Mouse (Mus musculus) urinary bladder, postnatal 4 days (tissue): ENCODE results near the gene Agap3.

Experiments used
- DNase-seq, 2 experiments: peaks; one replicate each; pipeline ENCODE4 v3.0.0; 2021 to 2022; ENCODE audit warnings: low spot score in 2 of 2

Gene Agap3

DNA sequence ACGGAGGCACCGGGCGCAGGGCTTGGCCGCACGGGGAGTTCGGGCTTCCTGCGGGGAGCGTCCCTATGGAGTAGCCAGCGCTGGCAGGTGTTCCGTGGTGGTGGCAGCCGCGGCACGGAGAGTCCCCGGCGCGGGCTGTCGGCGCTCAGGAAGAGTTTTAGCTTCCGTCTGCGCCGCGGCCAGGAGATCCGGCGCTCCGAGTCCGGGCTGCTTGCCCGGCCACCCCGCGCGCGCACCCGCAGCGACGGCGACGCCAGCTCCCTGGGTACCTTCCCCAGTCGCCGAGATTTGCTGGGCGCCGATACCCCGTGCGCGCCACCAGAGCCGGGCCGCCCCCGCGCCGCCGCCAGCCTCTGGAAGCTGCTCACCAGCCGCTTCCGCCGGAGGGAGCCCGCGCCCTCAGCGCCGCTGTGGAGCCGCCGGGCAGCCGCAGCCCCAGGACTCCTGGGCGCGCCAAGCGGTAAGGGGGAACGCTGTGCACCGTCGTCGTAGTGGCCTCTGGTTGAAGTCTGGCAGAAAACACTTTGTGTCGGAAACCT, 22.8 kb downstream of the Agap3 start:
- DNase-seq, result peak in 1 of 2 experiments; percentile 45

DNA sequence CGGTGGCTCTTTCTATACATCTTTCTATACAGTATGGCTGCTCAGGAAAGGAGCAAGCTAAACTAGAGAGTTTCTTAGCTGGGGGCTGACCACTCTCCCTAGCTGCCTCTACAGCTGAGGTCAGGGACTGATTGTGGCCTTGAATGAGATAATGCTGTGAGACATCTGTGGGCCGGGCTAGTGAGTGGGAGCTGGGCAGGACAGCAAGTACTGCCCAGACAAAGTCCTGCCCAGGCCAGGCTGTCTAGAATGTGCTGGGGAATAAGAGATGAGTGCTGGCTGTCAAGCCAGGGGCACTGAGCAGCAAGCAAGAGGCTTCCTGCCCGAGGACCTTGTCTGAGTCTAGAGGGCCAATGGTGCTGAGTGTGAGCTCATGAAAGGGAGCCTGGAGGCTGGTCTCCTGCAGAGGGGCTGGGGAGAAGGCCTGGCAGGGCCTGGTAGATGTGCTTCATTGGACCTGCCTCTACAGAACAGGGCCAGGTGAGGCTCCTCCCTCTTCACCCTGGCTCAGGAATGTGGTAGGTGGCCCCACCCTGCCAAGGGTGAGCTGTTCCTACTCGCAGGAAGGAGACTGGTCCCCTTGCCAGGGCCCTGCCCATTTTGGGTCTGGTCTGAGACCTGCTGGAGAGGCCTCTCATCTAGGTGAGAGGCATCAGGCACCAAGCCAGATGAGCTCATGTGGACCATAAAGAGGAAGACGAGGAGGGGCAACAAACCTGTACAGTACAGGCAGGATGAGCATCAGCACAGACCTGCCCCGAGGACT, 23.7 kb downstream of the Agap3 start:
- peak; percentile 72 to 74 for DNase-seq

DNA sequence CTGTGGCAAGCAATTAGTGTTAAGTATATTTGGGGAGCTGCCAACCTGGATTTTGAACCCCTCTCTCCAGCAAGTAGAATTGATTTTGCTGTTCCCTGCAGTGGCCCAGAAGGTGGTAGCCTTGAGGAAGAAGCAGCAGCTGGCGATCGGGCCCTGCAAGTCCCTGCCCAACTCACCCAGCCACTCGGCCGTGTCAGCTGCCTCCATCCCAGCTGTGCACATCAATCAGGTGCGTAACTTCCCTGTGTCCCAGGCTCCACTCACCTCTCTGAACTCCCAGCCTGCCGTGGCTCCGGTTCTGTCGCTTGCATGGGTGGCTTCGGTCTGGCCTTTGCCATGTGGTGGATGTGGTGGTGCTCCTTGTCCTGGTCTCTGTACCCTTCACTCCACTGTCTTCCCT, 25.9 kb downstream of the Agap3 start:
- DNase-seq, result no peak

DNA sequence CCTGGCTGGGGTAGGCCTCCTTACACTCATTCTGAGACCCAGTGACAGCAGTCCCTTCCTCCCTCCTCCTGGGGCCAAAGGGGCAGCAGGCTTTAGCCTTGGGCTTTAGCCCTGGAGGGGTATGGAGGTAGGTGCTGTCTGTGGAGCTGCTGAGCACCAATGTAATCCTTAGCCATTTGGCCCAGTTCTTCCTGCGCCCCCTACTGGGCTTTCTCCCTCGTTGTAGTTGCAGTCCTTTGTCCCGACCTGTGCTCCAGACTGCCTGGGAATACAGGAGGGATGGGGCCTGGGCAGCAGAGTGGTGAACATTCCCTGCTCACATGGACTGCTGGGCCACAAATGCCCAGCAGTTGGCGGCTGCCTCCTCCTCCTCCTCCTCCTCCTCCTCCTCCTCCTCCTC, 29.7 kb downstream of the Agap3 start:
- DNase-seq, result peak; percentile 42 to 68

DNA sequence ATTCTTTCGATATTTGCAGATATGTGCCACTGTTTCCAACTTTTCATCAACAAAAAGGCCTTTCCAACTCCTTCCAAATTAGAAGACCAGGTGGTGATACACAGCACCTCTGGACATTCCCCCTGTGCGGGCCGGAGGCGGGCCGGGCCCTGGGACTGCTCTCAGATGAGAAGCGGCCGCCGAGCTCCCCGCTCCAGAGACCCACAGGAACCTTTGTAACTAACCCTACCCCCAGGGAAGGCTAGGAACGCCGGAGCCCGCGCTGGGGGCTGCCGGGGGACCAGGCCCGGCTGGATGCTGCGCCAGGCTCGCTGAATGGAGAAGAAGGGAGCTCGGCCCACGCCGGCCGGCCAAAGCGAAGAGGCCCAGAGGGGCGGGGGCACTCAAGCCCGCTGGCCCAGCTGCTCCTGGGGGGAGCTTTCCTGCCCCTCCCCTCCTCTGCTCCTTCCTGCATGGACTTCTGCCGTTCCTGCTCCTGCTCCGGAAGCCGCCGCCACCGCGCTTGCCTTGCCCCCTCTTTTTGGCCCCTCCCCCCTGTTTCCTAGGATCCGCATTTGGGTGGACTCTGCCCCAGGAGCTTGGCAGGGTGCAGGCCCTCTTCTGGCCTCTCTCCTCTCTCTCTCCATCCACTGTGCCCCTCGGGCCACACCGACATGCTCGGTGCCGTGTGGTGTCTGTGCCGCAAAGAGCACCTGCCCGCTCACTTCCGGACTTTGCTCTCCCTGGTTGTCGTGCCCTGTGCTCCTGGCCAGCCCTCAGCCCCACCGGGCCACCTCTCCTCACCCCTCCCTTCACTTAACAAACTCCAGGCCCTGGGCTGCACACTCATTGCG, 30.5 kb downstream of the Agap3 start:
- DNase-seq, result no peak

DNA sequence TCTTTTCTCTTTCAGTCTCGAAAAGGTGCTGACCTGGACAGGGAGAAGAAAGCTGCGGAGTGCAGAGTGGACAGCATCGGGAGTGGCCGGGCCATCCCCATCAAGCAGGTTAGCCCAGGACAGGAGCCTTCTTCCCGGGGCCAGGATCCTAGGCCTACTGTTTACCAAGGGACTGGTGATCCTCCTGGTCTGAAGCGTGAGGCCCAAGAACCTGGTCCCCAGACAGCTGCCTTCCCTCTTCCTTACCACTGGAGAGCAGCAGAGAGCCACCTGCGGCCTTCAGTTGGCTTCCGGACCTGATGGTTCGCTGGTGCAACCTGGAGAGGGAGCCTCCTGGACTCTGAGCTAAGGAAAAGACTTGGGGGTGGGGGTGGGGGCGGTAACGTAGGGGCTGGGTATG, 31.3 kb downstream of the Agap3 start:
- DNase-seq, result peak; percentile 61 to 71

DNA sequence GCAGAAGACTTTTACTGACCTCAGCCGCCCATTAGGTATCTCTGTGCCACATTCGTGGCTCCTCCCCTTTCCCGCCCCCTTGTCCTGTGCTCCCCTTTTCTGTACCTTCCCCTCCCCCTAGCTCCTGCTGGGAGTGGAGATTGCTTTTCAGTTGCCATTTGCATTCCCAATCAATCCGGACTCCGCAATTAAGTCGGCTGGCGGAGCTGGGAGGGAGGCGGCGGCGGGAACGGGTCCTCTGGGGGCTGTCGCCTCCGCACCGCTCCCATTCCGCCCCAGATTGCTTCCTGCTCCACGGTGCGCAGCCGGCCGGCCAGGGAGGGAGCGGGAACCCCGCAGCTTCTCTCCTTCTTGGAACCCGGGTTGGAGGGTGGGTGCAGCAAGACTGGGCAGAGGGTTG, 33.0 kb downstream of the Agap3 start:
- no peak for DNase-seq

DNA sequence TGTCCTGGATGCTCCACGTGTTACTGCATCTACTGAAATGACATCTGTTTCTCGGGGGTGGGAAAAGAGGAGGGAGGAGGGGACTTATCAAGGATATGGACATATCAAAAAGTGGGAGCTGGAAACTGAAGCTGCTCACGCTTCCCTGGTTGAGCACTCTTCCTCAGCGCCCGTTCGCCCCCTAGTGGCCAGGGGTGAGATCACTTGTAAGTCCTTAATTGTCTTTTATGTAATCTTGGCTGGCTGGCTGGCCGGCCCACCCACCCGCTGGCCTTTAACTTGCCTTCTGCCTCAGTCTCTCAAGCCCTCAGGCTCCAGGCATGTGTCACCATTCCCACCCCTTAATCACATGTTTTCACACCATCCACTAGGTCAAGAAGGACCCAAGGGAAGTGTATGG, 34.1 kb downstream of the Agap3 start:
- peak; percentile 68 to 90 for DNase-seq

DNA sequence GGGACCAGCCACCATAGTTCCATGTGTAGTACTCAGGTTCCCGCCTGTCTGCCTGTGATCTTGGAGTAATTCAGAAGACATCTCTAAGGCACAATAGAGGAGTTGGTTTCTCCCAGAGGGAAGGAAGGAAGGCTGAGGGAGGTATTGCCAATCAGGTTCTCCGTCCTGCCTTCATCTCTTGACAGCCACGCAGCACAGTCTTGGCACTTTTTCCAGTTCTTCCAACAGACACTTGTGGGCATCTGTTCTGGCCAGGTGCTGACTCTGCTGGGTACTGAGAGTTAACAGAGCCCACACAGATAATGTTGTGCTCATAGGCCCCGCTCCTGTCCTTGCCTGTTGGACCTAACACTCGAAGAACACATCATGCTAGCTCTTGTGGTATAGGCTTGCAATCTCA, 34.8 kb downstream of the Agap3 start:
- no peak for DNase-seq

DNA sequence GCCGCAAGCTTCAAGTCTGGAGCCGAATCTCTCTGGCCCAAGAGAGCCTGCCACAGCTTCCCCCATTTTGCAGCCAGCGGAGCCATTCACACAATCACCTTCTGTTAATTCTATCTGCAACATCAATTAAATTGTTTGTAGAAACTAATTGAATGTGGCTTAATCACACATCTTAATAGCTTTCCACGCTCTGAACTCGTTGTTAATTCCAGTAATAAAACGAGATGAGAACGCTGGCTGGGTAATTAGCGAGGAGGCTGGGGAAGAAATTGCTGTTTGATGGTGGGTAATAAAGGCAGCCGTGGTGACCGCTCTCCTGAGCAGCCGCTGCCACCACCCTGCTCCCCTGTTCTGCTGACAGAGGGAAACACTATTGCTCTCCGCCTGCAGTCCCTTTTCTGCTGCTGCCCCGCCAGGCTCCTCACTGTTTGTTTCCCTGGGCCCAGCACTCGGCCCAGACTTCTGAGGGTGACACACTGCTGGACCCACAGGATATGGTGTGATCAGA, 38.5 kb downstream of the Agap3 start:
- no peak for DNase-seq

DNA sequence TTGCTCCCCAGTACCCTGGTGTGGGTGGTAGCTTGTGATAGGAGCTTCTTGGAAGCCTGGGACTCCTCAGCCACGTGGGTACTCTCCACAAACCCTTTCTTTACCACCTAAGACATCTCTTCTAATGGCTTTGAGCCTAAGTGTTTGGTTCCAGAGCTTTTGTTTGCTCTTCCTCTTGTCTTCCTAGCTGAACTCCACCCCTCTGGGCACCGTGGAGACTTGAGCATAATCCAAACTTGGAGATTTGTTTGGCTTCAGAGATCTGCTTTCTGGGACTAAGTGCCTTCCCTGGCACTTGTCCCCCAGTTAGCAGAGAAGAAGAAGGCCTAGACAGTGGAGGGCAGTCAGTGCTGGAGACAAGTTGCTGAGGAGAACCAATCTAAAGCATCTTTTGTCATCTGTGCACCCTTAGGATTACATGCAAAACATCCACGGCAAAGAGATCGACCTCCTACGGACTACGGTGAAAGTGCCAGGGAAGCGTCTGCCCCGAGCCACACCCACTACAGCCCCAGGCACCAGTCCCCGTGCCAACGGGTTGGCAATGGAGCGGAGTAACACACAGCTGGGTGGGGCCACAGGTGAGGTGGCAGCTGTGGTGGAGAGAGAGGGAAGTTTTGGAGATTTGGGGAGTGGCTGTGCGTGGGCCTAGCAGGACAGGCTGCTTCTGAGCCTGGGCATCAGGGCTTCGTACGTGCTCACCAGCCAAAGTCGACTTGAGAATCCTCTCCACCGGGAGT, 40.7 kb downstream of the Agap3 start:
- no peak for DNase-seq

DNA sequence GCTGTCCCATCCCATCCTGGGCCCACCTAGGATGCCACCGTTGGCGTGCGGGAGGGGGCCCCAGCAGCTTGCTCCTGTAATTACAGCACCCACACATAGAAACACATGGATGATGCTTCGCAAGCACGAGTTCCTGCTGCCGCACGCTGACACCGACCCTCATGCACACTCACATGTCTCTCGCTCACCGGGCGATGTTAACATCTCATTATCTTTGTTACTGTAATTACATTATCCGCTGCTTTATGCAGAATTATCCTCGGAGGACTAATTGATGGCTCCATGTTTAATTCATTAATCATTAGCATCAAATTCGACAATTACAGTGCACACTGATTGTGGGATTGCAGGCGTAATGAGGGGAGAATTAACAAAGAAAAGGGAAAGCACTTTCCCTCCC, 43.0 kb downstream of the Agap3 start:
- DNase-seq, result no peak

DNA sequence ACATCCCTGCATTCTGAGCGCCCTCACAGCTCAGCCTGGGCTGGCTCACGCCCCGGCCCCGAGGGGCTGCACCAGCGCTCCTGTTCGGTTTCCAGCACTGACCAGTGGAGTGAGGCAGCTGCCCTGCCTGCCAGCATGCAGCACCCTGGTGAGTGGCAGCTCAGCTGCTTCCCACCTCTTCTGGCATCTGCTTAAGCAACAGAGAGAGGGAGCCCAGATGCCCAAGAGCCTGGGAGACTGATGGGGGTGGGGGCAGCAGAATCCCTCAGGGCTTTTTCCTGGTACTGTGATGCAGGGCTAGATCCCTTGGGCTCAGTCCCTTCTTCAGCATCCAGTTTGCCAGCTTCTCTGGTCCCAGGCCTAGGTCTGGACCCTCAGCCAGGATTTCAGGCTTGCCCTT, 44.8 kb downstream of the Agap3 start:
- no peak for DNase-seq

DNA sequence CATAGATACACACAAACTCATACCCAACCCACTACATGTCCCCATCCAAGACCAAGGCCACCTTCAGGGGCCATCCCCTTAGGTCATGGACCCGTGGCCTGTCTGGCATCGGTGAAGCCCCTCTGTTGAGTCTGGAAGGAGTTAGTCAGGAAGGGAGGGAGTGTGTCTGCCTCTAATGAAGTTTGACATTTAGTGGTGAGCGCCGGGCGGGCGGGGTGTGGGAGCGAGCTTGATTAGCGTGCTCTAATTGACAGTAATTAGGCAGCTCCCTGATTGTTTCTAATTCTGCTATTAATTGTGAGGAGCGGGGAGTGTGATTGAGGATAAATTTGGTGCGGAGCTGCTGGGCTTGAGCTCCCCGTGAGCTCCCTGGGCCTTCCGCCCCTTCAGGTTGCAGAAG, 45.5 kb downstream of the Agap3 start:
- no peak for DNase-seq

DNA sequence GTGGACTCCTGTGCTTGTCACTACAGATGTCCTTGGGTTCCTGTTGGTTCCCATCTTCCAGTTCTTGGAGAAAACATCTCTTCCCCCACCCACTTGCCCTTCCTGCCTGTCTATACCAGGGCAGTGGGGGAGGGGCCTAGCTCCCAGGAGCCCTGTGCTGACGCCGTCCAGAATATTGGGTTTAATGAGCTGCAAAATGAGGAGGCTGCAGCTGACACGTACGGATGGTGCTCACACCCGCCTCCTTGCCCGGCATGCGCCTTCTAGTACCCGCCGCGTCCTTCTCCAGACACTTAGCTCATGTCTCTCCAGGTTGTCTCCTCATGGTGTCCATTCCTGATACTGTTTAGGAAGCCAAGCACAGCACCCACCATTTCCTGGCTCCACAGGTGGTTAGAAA, 47.1 kb downstream of the Agap3 start:
- DNase-seq, result no peak

DNA sequence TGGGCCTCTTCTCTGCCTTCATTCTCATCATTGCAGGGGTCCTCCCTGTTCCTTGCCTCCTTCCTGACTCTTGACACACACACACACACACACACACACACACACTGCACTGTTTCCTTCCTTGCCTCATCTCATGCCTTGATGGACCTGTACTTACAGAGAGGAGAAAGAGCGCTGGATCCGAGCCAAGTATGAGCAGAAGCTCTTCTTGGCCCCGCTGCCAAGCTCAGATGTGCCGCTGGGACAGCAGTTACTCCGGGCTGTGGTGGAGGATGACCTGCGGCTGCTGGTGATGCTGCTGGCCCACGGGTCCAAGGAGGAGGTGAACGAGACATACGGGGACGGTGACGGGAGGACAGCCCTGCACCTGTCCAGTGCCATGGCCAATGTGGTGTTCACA, 48.9 kb downstream of the Agap3 start:
- DNase-seq, result no peak

DNA sequence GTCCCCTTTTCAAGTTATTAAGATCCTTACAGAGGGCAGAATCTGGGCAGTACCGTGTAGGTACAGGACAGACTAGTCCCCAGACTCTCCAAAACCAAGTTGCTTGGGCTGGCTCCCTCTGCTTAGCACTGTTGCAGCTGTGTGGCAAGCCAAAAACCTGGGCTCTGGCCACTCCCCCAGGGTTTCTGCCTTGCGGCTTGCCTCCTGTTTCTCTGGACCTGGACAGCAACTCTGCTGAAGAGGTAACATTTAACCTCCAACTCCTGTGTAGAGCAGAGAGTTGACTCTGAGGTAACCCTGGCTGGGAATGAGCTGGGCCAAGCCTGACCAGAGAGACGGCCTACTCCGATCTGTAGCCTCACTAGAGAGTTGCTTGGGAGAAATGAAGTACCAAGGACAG, 50.8 kb downstream of the Agap3 start:
- DNase-seq, result no peak

DNA sequence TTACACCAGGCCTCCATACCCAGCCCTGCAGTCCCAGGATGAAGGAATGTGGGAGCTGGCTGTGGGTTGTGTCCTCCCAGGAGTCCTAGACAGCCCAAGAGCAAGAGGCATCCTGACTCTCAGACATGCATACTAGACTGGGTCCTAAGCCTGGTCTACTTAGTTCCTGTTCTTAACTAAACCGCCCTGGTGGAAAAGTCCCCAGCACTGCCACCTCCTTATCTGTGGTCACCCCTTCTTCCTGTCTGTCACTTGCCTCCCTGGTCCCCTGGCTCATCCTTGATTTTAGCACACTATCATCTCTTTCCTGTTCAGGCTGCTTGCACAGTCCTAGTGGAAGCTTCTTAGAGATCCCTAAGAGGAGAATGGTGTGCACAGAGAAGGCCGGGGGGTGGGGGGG, 53.5 kb downstream of the Agap3 start:
- DNase-seq, result no peak

DNA sequence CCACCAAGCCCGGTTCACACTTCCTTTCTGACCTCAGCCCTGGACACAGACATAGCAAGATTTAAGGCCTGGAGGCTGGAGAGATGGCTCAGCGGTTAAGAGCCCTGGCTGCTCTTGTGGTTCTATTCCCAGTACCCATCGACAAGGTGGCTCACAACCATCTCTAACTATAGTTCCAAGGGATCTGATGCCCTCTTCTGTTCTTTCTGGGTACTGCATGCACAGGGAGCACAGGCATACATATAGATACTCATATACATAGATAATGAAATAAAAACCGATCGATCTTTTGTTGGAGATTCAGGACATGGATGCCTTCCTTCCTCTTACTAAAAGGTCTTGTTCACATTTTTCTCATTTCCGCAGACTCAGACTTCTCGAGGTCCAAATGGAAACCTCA, 56.4 kb downstream of the Agap3 start:
- DNase-seq, result no peak

DNA sequence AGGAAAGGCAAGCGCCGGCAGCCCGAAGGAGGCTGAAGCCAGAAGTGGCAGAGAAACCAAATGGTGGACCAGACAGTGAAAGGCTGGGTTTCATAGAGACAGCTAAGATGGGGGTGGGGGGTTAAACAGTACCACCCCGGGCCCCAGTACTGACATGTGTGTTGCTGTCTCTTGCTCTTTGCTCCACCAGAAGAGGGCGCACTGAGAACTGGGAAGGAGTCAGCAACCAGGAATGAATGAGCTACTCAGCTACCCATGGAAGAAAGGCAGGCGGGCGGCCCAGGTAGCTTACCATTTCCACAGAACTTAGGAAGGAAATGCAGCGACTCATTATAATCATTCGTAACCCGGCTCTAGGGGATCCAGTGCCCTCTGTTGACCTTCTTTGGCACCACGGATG, 58.7 kb downstream of the Agap3 start:
- no peak for DNase-seq

DNA sequence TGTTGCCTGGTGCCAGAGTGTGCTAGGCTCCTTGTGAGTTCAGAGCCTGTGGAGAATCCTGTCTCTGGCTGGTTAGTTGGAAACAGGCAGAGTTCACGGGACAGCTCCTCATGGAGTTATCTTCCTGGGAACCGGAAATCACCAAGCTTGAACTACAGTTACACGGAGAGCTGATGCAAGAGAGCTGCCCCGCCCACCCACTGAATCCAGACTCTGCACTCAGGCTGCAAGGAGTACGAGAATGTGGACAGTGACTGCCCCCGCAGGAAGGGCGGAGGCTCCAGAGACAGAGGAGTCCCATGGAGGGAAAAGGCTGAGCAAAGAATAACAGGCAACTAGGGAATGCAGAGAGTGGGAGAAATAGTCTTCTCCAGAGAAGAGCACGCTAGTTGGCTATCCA, 60.3 kb downstream of the Agap3 start:
- DNase-seq, result peak; percentile 54 to 75

DNA sequence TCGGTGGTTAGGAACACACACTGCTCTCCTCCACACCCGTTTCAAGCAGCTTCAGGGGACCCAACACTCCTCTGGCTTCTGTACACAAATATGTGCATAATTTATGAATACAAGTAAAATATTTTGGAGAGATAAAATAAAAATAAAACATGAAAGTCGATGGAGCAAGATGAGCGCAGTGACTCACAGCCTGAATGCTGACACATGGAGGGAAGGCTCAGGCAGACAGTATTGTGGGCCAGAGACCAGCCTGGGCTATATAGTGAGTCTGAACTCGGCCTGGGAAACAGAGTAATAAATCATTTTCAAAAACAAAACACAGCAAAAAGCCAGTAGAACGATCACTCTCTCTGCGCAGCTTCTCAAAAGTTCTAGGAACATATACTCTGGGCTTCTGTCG, 69.4 kb downstream of the Agap3 start:
- DNase-seq, result no peak
